Mouse (Mus musculus) liver, adult 2 months (tissue): ENCODE data around the gene Gnaq. TPM values are rescaled to one million over a fixed set of nuclear protein-coding genes. Genes with fewer than 3 reads are reported as not detected.
"Not testable (repeated sequence)": the region's sequence is repeated elsewhere in the genome, so short reads cannot be mapped to it uniquely, and the experiment has no call there.

Experiments
- DNase-seq: peaks from one replicate; pipeline ENCODE4 v3.0.0-alpha.2; 2011; ENCODE audit warnings: low read depth, low spot score; ENCODE audit errors: extremely low read depth
- H3K27ac ChIP-seq: fragments of 200-500 bp; replicated peaks from 2 replicates; pipeline ENCODE4 v1.5.1; 2012; ENCODE audit warnings: low read depth, mild to moderate bottlenecking, control low read depth, inconsistent platforms, low read length; ENCODE audit not compliant: insufficient read depth
- H3K27me3 ChIP-seq: fragments of 200-500 bp; 2 replicates; pipeline ENCODE4 v1.6.1; 2012; ENCODE audit warnings: mild to moderate bottlenecking, moderate library complexity, low read length, inconsistent platforms; ENCODE audit not compliant: control insufficient read depth, insufficient read depth
- H3K36me3 ChIP-seq: fragments of 200-500 bp; 2 replicates; pipeline ENCODE4 v1.6.1; 2012; ENCODE audit warnings: low read length, inconsistent platforms; ENCODE audit not compliant: control insufficient read depth, insufficient read depth
- H3K4me1 ChIP-seq: fragments of 200-500 bp; 2 replicates; pipeline ENCODE4 v1.6.1; 2011; ENCODE audit warnings: low read length; ENCODE audit not compliant: control insufficient read depth, insufficient read depth
- H3K4me3 ChIP-seq: fragments of 200-500 bp; 2 replicates; pipeline ENCODE4 v1.5.1; 2011; ENCODE audit warnings: low read depth, mild to moderate bottlenecking, control low read depth, low read length, moderate library complexity; ENCODE audit not compliant: insufficient read depth
- H3K79me2 ChIP-seq: fragments of 200-500 bp; 2 replicates; pipeline ENCODE4 v1.6.1; 2012; ENCODE audit warnings: inconsistent platforms, mild to moderate bottlenecking, low read length, moderate library complexity; ENCODE audit not compliant: control insufficient read depth, insufficient read depth
- H3K9ac ChIP-seq: fragments of 200-500 bp; 2 replicates; pipeline ENCODE4 v1.6.1; 2012; ENCODE audit warnings: low read depth, mild to moderate bottlenecking, control low read depth, inconsistent platforms, low read length
- CTCF ChIP-seq: fragments of 200-500 bp; IDR thresholded peaks from 2 replicates; pipeline ENCODE4 v1.5.1; 2011; ENCODE audit warnings: low read depth, low read length, control low read depth
- POLR2A ChIP-seq: fragments of 200-500 bp; IDR thresholded peaks from 2 replicates; pipeline ENCODE4 v1.6.1; 2011; ENCODE audit warnings: low read length, control low read depth; ENCODE audit not compliant: insufficient read depth; ENCODE audit errors: extremely low read depth
- WGBS: fragments of 180-500 bp; shearing (Covaris S2); methylation state at CpG from one replicate; pipeline ENCODE4 v1.1.7; 2018; 5-methylcytosine and 5-hydroxymethylcytosine counted together
- polyA plus RNA-seq: library from polyadenylated mRNA; depleted of rRNA; stranded (reverse); fragments of >200 nt; gene quantifications from 2 replicates; pipeline ENCODE4 v1.2.3, GENCODE M21; 2012; rRNA removed
- total RNA-seq: library from RNA; depleted of rRNA; stranded (reverse); fragments of >200 nt; gene quantifications from 2 replicates; pipeline ENCODE4 v1.2.3, GENCODE M21; 2014; rRNA removed

Gnaq gene
- total RNA-seq (10.2 and 12.8 TPM in 2 replicates), polyA plus RNA-seq (4.6 and 5.2 TPM in 2 replicates)

DNA sequence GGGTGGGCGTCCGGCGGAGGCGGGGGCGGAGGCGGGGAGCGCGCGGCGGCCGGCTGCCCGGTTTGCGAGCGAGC is at the start of gene Gnaq:
Gnaq (plus strand) TSS at position 41 of the 74 bp plus-strand sequence.
- no peak for TF ChIP-seq POLR2A
- TF ChIP-seq CTCF: no peak
- Histone ChIP-seq H3K36me3 (no peaks in the 10 kb centered on the region), H3K4me3 (peak within 1 kb of the TSS; percentile 99), H3K4me1 (peaks cover 3% of the 10 kb centered on the region; the same call in 1 of the 2 replicates), H3K27me3 (no peaks in the 10 kb centered on the region), H3K27ac (peak within 1 kb of the TSS; percentile 75), H3K79me2 (peaks cover 15% of the 10 kb centered on the region), H3K9ac (peak within 1 kb of the TSS; percentile 95)
- no peak for DNase-seq
- WGBS: 20% methylated on average over 12 of the region's 14 CpGs

DNA sequence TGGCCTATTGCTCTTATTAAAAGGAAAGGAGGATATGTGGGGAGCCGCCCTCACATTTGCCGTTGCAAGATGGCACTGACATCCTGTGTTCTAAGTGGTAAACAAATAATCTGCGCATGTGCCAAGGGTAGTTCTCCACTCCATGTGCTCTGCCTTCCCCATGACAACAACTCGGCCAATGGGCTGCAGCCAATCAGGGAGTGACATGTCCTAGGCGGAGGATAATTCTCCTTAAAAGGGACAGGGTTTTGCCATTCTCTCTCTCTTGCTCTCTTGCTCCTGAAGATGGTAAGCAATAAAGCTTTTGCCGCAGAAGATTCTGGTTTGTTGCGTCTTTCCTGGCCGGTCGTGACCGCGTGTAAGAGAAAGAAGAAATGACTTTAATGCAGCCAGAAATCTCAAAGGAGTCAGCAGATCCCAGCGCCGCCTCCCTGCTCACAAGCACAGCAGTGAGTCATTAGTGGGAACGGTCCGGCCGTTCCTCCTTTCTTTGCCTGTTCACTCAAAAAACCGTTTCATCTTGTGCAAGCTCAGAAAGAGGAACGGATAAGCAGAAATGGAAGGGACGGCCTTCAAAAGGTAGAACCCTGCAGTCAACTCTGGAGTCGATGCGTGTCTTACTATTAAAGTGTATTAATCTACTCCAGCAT is 48.5 kb upstream of the Gnaq start:
- not testable (repeated sequence) for H3K4me1 ChIP-seq, H3K79me2 ChIP-seq, H3K27ac ChIP-seq, H3K36me3 ChIP-seq, H3K4me3 ChIP-seq, H3K9ac ChIP-seq, H3K27me3 ChIP-seq
- 92% methylated on average over 21 of the region's 21 CpGs for WGBS
- DNase-seq: peak; percentile 36

DNA sequence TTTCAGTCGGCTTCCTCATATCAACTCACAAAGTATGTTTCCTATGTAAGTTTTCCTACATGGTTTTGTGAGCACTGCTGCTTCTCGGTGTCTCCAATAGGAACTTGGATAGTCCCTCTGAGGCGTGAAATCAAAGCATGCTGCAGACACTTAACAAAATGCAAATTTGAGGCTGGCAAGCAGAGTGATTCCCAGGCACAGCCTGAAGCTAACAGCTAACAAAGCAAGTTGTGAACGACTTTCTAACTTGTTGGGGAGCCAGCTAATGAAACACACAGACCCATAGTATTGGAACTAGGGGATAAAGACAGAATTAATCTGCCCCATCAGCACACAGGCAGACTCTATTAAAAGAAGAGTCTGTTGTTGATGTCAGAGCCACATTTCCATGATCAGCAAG is 47.4 kb upstream of the Gnaq start:
- peak; percentile 15 for DNase-seq
- Histone ChIP-seq H3K9ac (no peak overlapping the region), H3K27ac (no peak overlapping the region), H3K4me1 (no peaks in the 10 kb centered on the region), H3K27me3 (no peaks in the 10 kb centered on the region), H3K79me2 (no peaks in the 10 kb centered on the region), H3K4me3 (no peak overlapping the region), H3K36me3 (no peaks in the 10 kb centered on the region)
- WGBS: 83% methylated on average over 4 of the region's 4 CpGs
- TF ChIP-seq CTCF (no peak), POLR2A (no peak)

GRCm38 (mm10) chr19:16086154-16086553 is 46.5 kb upstream of the Gnaq start:
- Histone ChIP-seq H3K4me1 (no peaks in the 10 kb centered on the region), H3K27me3 (no peaks in the 10 kb centered on the region), H3K27ac (no peak overlapping the region), H3K9ac (no peak overlapping the region), H3K36me3 (no peaks in the 10 kb centered on the region), H3K4me3 (no peak overlapping the region), H3K79me2 (no peaks in the 10 kb centered on the region)
- no peak for DNase-seq
- TF ChIP-seq CTCF: no peak

- H3K79me2 ChIP-seq: no peaks in the 10 kb centered on the region
- H3K36me3 ChIP-seq: no peaks in the 10 kb centered on the region
- no peak overlapping the region for H3K9ac ChIP-seq
- DNase-seq: no peak
- no peak overlapping the region for H3K4me3 ChIP-seq
- H3K27me3 ChIP-seq: no peaks in the 10 kb centered on the region
- H3K27ac ChIP-seq: no peak overlapping the region
- TF ChIP-seq POLR2A: no peak
- no peak for TF ChIP-seq CTCF
- H3K4me1 ChIP-seq: no peaks in the 10 kb centered on the region
These were observed 46.0 kb upstream of the Gnaq start for GRCm38 (mm10) chr19:16086581-16086980.

- Histone ChIP-seq H3K4me1 (no peaks in the 10 kb centered on the region), H3K79me2 (no peaks in the 10 kb centered on the region), H3K36me3 (no peaks in the 10 kb centered on the region), H3K9ac (no peak overlapping the region), H3K27ac (no peak overlapping the region), H3K27me3 (no peaks in the 10 kb centered on the region), H3K4me3 (no peak overlapping the region)
- TF ChIP-seq POLR2A (no peak), CTCF (no peak)
- no peak for DNase-seq
These were observed 45.2 kb upstream of the Gnaq start for GRCm38 (mm10) chr19:16087391-16087790.

DNA sequence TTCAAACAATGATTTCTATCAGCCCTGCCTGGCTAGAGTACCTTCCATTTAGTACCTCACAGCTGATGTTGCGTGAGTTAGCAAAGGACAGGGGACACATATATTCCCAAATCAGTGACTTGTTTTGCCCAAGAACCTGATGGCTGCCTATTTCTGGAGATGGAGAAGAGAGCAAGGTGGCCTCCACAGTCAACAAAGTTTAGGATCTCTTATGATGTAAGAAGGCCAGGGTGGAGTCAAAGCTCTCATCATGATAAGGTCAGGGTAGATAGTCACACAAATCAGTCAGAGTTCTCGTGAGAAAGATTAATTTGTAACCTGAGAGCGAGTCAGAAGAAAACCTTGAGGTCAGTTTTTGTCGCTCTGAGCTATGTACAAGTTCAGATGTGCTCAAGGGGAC is 39.0 kb upstream of the Gnaq start:
- Histone ChIP-seq H3K4me1 (no peaks in the 10 kb centered on the region), H3K27me3 (no peaks in the 10 kb centered on the region), H3K27ac (no peak overlapping the region), H3K9ac (no peak overlapping the region), H3K4me3 (no peak overlapping the region), H3K79me2 (no peaks in the 10 kb centered on the region), H3K36me3 (no peaks in the 10 kb centered on the region)
- no peak for DNase-seq
- whole genome bisulfite sequencing: 69% methylated on average over 4 of the region's 4 CpGs
- TF ChIP-seq CTCF: no peak
- TF ChIP-seq POLR2A: no peak
